Mouse (Mus musculus) G1E (cell line): Measurements from ENCODE around the gene Clic1. TPM values are rescaled to one million over a fixed set of nuclear protein-coding genes. Genes with fewer than 3 reads are reported as not detected.

Experiments
- ATAC-seq: 2 replicates; pipeline ENCODE4 v1.8.0; 2016; ENCODE audit warnings: mild to moderate bottlenecking; ENCODE audit not compliant: insufficient number of reproducible peaks, poor library complexity, low FRiP score, severe bottlenecking; ENCODE audit errors: extremely low read depth
- DNase-seq: peaks from one replicate; pipeline ENCODE4 v3.0.0; 2012; ENCODE audit warnings: low spot score
- H3K27me3 ChIP-seq: 2 replicates; pipeline ENCODE4 v1.6.1; 2012; ENCODE audit warnings: mild to moderate bottlenecking, low read length, inconsistent platforms; ENCODE audit not compliant: insufficient read depth
- H3K36me3 ChIP-seq: replicated peaks from 2 replicates; pipeline ENCODE3; 2012; ENCODE audit warnings: mild to moderate bottlenecking, inconsistent platforms
- H3K4me1 ChIP-seq: 2 replicates; pipeline ENCODE4 v1.6.1; 2012; ENCODE audit warnings: low read depth, low read length, inconsistent platforms, mixed read lengths; ENCODE audit not compliant: insufficient read depth
- H3K4me3 ChIP-seq: 2 replicates; pipeline ENCODE4 v1.5.1; 2012; ENCODE audit warnings: low read depth, mild to moderate bottlenecking, inconsistent platforms, low read length, moderate library complexity, mixed read lengths
- H3K9me3 ChIP-seq: replicated peaks from 2 replicates; pipeline ENCODE4 v1.6.1; 2012; ENCODE audit warnings: inconsistent platforms
- CTCF ChIP-seq: IDR thresholded peaks from 2 replicates; pipeline ENCODE4 v1.5.1; 2012; ENCODE audit warnings: low read depth, low read length, inconsistent platforms, mixed read lengths
- GATA1 ChIP-seq: IDR thresholded peaks from 2 replicates; pipeline ENCODE4 v1.6.1; 2012; ENCODE audit warnings: borderline replicate concordance, low read length, inconsistent platforms, mixed read lengths
- GATA2 ChIP-seq: IDR thresholded peaks from 2 replicates; pipeline ENCODE4 v1.6.1; 2012; ENCODE audit warnings: low read depth, low read length, inconsistent platforms, borderline replicate concordance
- POLR2AphosphoS5 ChIP-seq: IDR thresholded peaks from 2 replicates; pipeline ENCODE4 v1.6.1; 2012; ENCODE audit warnings: low read depth, low read length, inconsistent platforms; ENCODE audit not compliant: insufficient replicate concordance
- TAL1 ChIP-seq: conservative IDR thresholded peaks from 2 replicates; pipeline ENCODE4 v1.6.1; 2012; ENCODE audit warnings: low read depth, low read length, inconsistent platforms, mixed read lengths
- polyA plus RNA-seq: library from polyadenylated mRNA; stranded (reverse); fragments of >175 nt; gene quantifications from 2 replicates; pipeline ENCODE4 v1.2.3, GENCODE M21; 2012
- total RNA-seq, 2 experiments: library from RNA; stranded (forward) in 1 of 2; stranded (reverse) in 1 of 2; fragments of 200-1000 nt in 1 of 2; fragments of >200 nt in 1 of 2; fragmentation: Nextera tagmentation in 1 of 2; gene quantifications; 2 replicates each; pipeline ENCODE4 v1.2.3; 2014 to 2017

The Clic1 gene
- total and polyA plus RNA-seq, 3 experiments = 211 to 562 (median 258) TPM

- peak overlapping the region; percentile 81 for H3K4me3 ChIP-seq
- TF ChIP-seq POLR2AphosphoS5 = no peak
- no peak for TF ChIP-seq GATA1
- no peak for TF ChIP-seq CTCF
- no peak for TF ChIP-seq GATA2
- TF ChIP-seq TAL1 = no peak
- H3K36me3 ChIP-seq = peaks cover 53% of the 10 kb centered on the region
- DNase-seq (no peak), ATAC-seq (no peak)
- H3K27me3 ChIP-seq = no peaks in the 10 kb centered on the region
- no peaks in the 10 kb centered on the region for H3K9me3 ChIP-seq
- peaks cover 61% of the 10 kb centered on the region for H3K4me1 ChIP-seq
These were observed 40.6 kb downstream of the Clic1 start for GRCm38 (mm10) chr17:35090166-35090932.

DNA sequence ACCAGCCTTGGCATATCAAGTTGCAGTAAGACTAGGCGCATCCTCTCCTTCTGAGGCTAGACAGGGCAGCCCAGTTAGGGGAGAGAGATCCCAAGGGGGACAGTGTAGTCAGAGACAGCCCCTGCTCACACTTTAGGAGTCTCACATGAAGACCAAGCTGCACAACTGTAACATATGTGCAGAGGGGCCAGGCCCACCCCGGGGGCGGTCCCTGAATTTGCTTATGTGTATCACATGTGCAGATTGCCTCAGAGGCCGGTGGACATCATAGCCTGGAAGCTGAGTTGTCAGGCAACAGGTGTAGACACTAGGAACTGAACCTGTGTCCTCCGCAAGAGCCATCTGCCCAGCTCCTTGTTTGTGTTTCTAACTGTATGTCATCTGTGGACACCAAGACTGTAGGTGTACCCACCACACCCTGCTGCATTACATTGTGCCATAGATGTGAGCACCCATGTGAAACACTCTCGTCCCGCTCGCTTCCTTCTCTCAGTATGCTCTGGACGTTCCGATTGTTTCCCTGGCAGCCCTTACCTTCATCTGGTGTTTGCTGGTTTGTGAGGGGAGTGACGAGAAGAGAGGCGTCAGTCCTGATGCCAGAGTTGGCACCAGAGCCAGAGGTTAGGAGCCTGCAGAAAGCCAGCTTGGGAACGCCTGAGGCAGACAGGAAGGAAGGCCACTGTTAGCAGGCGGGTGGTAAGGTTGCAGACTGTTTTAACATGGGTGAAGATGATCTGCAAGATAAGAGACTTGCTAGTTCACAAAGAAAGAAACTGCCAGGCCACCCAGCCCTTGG is 42.8 kb downstream of the Clic1 start:
- TF ChIP-seq TAL1 (no peak), POLR2AphosphoS5 (no peak), GATA2 (no peak), GATA1 (no peak), CTCF (no peak)
- ATAC-seq (no peak), DNase-seq (no peak)
- Histone ChIP-seq H3K36me3 (peaks cover 75% of the 10 kb centered on the region), H3K9me3 (no peaks in the 10 kb centered on the region), H3K27me3 (no peaks in the 10 kb centered on the region), H3K4me3 (no peak overlapping the region), H3K4me1 (peaks cover 67% of the 10 kb centered on the region)

DNA sequence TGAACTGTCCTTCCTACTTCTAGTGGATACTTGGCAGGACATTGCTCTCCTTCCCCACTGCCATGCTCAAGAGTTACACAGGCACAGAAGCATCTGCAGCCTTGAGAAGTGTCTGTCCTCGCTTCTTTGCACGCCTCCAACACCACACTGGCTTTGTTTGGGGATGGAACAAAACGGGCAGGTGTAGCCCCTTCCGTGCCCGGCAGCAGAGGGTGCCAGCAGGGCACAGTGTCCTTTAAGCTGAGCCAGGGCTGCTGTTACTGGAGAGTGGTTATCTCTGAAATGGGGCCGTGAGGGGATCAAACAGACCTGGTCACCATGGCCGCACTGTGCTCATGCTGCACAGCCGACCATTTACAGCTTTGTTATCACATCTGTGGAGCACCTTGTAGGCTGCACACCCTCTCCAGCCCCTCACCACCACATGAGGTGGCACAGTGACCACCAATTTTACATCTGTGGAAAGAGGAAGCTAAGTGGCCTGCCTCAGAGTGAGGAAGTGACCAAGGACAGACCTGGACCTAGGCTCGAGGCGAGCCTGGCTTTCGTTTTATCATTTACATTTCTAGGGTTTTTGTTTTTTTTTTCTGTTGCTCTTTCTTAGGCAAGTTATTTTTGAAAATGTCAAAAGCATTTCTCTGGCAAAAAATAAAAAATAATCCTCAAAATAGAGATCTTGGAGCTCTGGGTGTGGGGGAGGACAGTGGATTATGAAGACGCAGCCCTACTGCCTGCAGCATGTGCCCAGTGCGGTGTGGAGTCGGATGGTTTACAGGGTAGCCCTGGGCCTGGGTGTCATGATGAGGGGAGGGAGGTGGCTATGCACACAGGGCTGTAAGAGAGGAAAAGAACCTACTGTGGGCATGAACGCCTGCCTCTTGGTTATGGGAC is 45.0 kb downstream of the Clic1 start:
- Histone ChIP-seq H3K4me1 (peaks cover 74% of the 10 kb centered on the region), H3K9me3 (no peaks in the 10 kb centered on the region), H3K4me3 (no peak overlapping the region), H3K27me3 (no peaks in the 10 kb centered on the region), H3K36me3 (peaks cover 96% of the 10 kb centered on the region)
- DNase-seq (no peak), ATAC-seq (no peak)
- TF ChIP-seq POLR2AphosphoS5 (no peak), TAL1 (no peak), CTCF (no peak)

GRCm38 (mm10) chr17:35096597-35096996 is 46.8 kb downstream of the Clic1 start:
- Histone ChIP-seq H3K9me3 (no peaks in the 10 kb centered on the region), H3K36me3 (peaks cover 100% of the 10 kb centered on the region), H3K27me3 (no peaks in the 10 kb centered on the region), H3K4me1 (peaks cover 76% of the 10 kb centered on the region), H3K4me3 (no peak overlapping the region)
- TF ChIP-seq POLR2AphosphoS5 = no peak
- TF ChIP-seq CTCF = no peak
- ATAC-seq (no peak), DNase-seq (no peak)

GRCm38 (mm10) chr17:35097164-35097655 is 47.4 kb downstream of the Clic1 start:
- DNase-seq (no peak), ATAC-seq (no peak)
- H3K9me3 ChIP-seq = no peaks in the 10 kb centered on the region
- H3K4me1 ChIP-seq = peaks cover 76% of the 10 kb centered on the region
- H3K36me3 ChIP-seq = peaks cover 100% of the 10 kb centered on the region
- H3K27me3 ChIP-seq = no peaks in the 10 kb centered on the region
- no peak overlapping the region for H3K4me3 ChIP-seq
- TF ChIP-seq CTCF = no peak
- TF ChIP-seq POLR2AphosphoS5 = no peak
- no peak for TF ChIP-seq GATA2
- no peak for TF ChIP-seq GATA1
- TF ChIP-seq TAL1 = no peak

- Histone ChIP-seq H3K9me3 (no peaks in the 10 kb centered on the region), H3K36me3 (peaks cover 96% of the 10 kb centered on the region), H3K4me3 (no peak overlapping the region), H3K27me3 (no peaks in the 10 kb centered on the region), H3K4me1 (peaks cover 81% of the 10 kb centered on the region)
- DNase-seq (no peak), ATAC-seq (no peak)
- TF ChIP-seq GATA1 (no peak), POLR2AphosphoS5 (no peak), CTCF (no peak), GATA2 (no peak), TAL1 (no peak)
These were observed 50.5 kb downstream of the Clic1 start for GRCm38 (mm10) chr17:35100196-35100765.
